Mouse (Mus musculus): Measurements from ENCODE around the gene Gm10428. TPM values are rescaled to one million over a fixed set of nuclear protein-coding genes. Genes with fewer than 3 reads are reported as not detected.
"Not testable (repeated sequence)": the region's sequence is repeated elsewhere in the genome, so short reads cannot be mapped to it uniquely, and the experiment has no call there.

The Gm10428 gene
- polyA plus RNA-seq, 1 experiment: not detected

DNA sequence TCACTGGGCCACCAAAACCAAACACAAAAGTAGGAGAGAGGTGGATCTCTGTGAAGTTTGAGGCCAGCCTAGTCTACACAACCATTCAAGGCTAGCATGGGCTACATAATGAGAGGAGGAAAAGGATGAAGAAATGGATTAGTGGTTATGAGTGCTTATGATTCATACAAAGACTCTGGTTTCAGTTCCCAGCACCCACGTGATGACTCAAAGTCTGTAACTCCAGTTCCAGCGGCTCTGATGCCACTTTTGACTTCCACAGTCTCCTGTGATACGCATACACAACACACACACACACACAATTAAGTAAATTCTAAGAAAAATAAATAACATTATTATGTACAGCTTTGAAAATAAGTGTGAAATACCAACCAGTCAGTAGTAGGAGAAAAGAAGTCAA lies 20.2 kb upstream of the Gm10428 start:
- TF ChIP-seq CTCF (IDR thresholded peaks at IDR 0.05; ENCODE audit: extremely low read depth, insufficient read length, insufficient replicate concordance, low read depth, low read length) (no peak), POLR2A (IDR thresholded peaks at IDR 0.05; ENCODE audit: low read depth, low read length) (no peak)

DNA sequence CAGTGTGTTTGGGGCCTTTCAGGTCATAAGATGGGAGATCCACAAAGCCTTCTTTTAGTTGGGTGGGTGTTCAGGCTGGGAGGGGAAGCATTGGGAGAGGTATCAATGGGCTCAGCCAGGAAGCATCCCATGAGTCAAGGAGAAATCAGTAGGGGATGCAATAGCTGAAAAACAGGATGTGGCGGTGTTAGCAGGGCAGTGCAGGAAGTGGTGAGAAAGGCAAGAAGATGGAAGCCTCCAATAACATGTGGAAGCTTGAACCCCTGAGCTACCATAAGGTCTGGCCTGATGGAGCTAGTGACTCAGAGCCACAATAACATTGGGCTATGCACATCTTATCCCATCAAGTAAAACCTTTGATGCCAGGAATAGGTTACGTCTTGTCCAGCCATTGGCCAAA lies 11.7 kb upstream of the Gm10428 start:
- H3K27ac ChIP-seq (ENCODE audit: insufficient read depth, low read depth, low read length): no peak overlapping the region
- no peaks in the 10 kb centered on the region for H3K27me3 ChIP-seq (ENCODE audit: control insufficient read depth, insufficient read depth, low read length)
- no peak for TF ChIP-seq POLR2A (IDR thresholded peaks at IDR 0.05; ENCODE audit: low read depth, low read length)
- no peak for TF ChIP-seq CTCF (IDR thresholded peaks at IDR 0.05; ENCODE audit: extremely low read depth, insufficient read length, insufficient replicate concordance, low read depth, low read length)
- 87% methylated on average over 2 of the region's 2 CpGs for WGBS
- peaks cover 3% of the 10 kb centered on the region; the same call in 1 of the 2 replicates for H3K4me1 ChIP-seq (ENCODE audit: control insufficient read depth, insufficient read depth, insufficient read length, low read length)
- no peaks in the 10 kb centered on the region for H3K36me3 ChIP-seq (ENCODE audit: control insufficient read depth, insufficient read depth, low read length)
- H3K4me3 ChIP-seq (ENCODE audit: low read depth, low read length): no peak overlapping the region

More for the DNA sequence above, 20.2 kb upstream of the Gm10428 start:
- H3K4me1 ChIP-seq (ENCODE audit: control insufficient read depth, insufficient read depth, insufficient read length, low read length): peaks cover 2% of the 10 kb centered on the region; the same call in 1 of the 2 replicates
- no peak overlapping the region for H3K4me3 ChIP-seq (ENCODE audit: low read depth, low read length)
- H3K36me3 ChIP-seq (ENCODE audit: control insufficient read depth, insufficient read depth, low read length): no peaks in the 10 kb centered on the region
- no peaks in the 10 kb centered on the region for H3K27me3 ChIP-seq (ENCODE audit: control insufficient read depth, insufficient read depth, low read length)
- H3K27ac ChIP-seq (ENCODE audit: insufficient read depth, low read depth, low read length): no peak overlapping the region
- 72% methylated on average over 3 of the region's 3 CpGs for WGBS

GRCm38 (mm10) chr11:62742261-62742957 lies 10.5 kb upstream of the Gm10428 start:
- Histone ChIP-seq H3K4me1 (ENCODE audit: control insufficient read depth, insufficient read depth, insufficient read length, low read length) (peaks cover 6% of the 10 kb centered on the region; the same call in 1 of the 2 replicates), H3K4me3 (ENCODE audit: low read depth, low read length) (no peak overlapping the region), H3K27ac (ENCODE audit: insufficient read depth, low read depth, low read length) (no peak overlapping the region), H3K36me3 (ENCODE audit: control insufficient read depth, insufficient read depth, low read length) (no peaks in the 10 kb centered on the region), H3K27me3 (ENCODE audit: control insufficient read depth, insufficient read depth, low read length) (no peaks in the 10 kb centered on the region)
- 76% methylated on average over 10 of the region's 10 CpGs for WGBS
- TF ChIP-seq CTCF (IDR thresholded peaks at IDR 0.05; ENCODE audit: extremely low read depth, insufficient read length, insufficient replicate concordance, low read depth, low read length) (no peak), POLR2A (IDR thresholded peaks at IDR 0.05; ENCODE audit: low read depth, low read length) (no peak)

DNA sequence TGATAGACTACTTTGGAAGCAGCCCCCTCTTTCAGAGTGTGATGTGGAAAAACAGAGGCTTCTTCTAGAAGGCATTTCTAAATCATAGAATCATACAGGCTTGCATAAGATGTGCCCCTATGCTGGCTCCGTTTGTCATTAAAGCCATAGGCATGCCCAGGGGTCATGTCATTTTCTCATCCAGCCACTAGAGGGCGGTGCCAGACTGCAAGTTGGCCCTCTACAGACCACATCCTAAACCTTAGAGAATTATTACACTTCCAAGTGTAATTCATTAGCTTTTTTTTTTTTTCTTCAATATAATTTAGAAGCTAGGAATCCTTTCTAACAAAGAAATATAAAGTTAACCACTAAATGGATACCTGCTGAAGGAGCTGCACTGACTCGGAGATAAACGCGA lies 8.8 kb upstream of the Gm10428 start:
- no peak overlapping the region for H3K4me3 ChIP-seq (ENCODE audit: low read depth, low read length)
- H3K27me3 ChIP-seq (ENCODE audit: control insufficient read depth, insufficient read depth, low read length): no peaks in the 10 kb centered on the region
- H3K27ac ChIP-seq (ENCODE audit: insufficient read depth, low read depth, low read length): no peak overlapping the region
- WGBS: 49% methylated on average over 5 of the region's 5 CpGs
- no peaks in the 10 kb centered on the region for H3K36me3 ChIP-seq (ENCODE audit: control insufficient read depth, insufficient read depth, low read length)
- H3K4me1 ChIP-seq (ENCODE audit: control insufficient read depth, insufficient read depth, insufficient read length, low read length): peaks cover 6% of the 10 kb centered on the region; the same call in 1 of the 2 replicates
- peak; percentile 87; the same call in 1 of the 2 replicates for TF ChIP-seq CTCF (IDR thresholded peaks at IDR 0.05; ENCODE audit: extremely low read depth, insufficient read length, insufficient replicate concordance, low read depth, low read length)
- no peak for TF ChIP-seq POLR2A (IDR thresholded peaks at IDR 0.05; ENCODE audit: low read depth, low read length)

- WGBS: 5% methylated on average over 27 of the region's 27 CpGs
- Histone ChIP-seq H3K27ac (ENCODE audit: insufficient read depth, low read depth, low read length) (no peak overlapping the region), H3K36me3 (ENCODE audit: control insufficient read depth, insufficient read depth, low read length) (no peaks in the 10 kb centered on the region), H3K27me3 (ENCODE audit: control insufficient read depth, insufficient read depth, low read length) (no peaks in the 10 kb centered on the region), H3K4me1 (ENCODE audit: control insufficient read depth, insufficient read depth, insufficient read length, low read length) (peaks cover 6% of the 10 kb centered on the region; the same call in 1 of the 2 replicates), H3K4me3 (ENCODE audit: low read depth, low read length) (peak overlapping the region; percentile 40)
- TF ChIP-seq CTCF (IDR thresholded peaks at IDR 0.05; ENCODE audit: extremely low read depth, insufficient read length, insufficient replicate concordance, low read depth, low read length): no peak
- TF ChIP-seq POLR2A (IDR thresholded peaks at IDR 0.05; ENCODE audit: low read depth, low read length): no peak
Measured at GRCm38 (mm10) chr11:62746001-62746533, 6.8 kb upstream of the Gm10428 start.

DNA sequence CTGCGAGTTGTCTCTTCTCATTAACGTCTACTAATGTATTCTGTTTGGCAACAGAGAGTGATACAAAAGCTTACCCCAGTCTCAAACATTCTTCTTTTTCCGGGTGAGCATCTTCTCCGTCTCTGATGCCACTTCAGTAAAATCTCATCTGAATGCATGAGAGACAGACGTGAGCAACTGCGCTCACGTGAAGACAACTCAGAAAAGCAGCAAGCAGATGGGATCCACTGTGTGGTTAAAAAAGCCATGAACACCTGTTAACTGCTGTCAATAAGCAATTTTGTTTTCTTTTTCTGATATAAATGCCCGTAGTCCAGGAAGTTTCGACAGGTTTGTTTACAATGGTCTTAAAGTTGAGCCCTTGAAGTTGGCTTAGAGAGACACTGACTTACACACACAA lies 5.7 kb upstream of the Gm10428 start:
- Histone ChIP-seq H3K4me3 (ENCODE audit: low read depth, low read length) (no peak overlapping the region), H3K27me3 (ENCODE audit: control insufficient read depth, insufficient read depth, low read length) (no peaks in the 10 kb centered on the region), H3K27ac (ENCODE audit: insufficient read depth, low read depth, low read length) (no peak overlapping the region), H3K36me3 (ENCODE audit: control insufficient read depth, insufficient read depth, low read length) (no peaks in the 10 kb centered on the region), H3K4me1 (ENCODE audit: control insufficient read depth, insufficient read depth, insufficient read length, low read length) (peaks cover 6% of the 10 kb centered on the region; the same call in 1 of the 2 replicates)
- no peak for TF ChIP-seq POLR2A (IDR thresholded peaks at IDR 0.05; ENCODE audit: low read depth, low read length)
- no peak for TF ChIP-seq CTCF (IDR thresholded peaks at IDR 0.05; ENCODE audit: extremely low read depth, insufficient read length, insufficient replicate concordance, low read depth, low read length)
- WGBS: 73% methylated on average over 9 of the region's 9 CpGs

- Histone ChIP-seq H3K36me3 (ENCODE audit: control insufficient read depth, insufficient read depth, low read length) (no peaks in the 10 kb centered on the region), H3K4me1 (ENCODE audit: control insufficient read depth, insufficient read depth, insufficient read length, low read length) (peaks cover 6% of the 10 kb centered on the region; the same call in 1 of the 2 replicates), H3K27ac (ENCODE audit: insufficient read depth, low read depth, low read length) (no peak overlapping the region), H3K4me3 (ENCODE audit: low read depth, low read length) (no peak overlapping the region), H3K27me3 (ENCODE audit: control insufficient read depth, insufficient read depth, low read length) (no peaks in the 10 kb centered on the region)
- no peak for TF ChIP-seq CTCF (IDR thresholded peaks at IDR 0.05; ENCODE audit: extremely low read depth, insufficient read length, insufficient replicate concordance, low read depth, low read length)
- no peak for TF ChIP-seq POLR2A (IDR thresholded peaks at IDR 0.05; ENCODE audit: low read depth, low read length)
- WGBS: 84% methylated on average over 4 of the region's 4 CpGs
Measured at GRCm38 (mm10) chr11:62748062-62748461, 4.8 kb upstream of the Gm10428 start.

DNA sequence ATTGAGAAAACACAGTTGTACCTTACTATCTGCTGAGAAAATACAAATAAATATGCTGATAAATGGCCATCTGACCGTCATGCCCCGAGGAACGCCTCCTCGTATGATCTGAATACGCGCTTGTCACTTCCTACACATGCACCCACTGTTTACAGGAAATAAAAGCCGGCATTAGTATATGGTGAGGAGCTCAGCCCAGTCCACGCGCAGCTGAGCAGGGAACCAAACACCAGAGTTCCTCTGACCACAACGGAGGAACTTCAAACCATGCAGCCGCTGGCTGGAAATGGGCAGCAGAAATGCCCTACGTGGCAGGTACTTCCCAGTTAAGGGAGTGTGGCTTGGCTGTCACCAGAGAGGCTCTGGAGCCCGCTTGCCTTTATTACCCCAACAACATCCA lies 3.5 kb upstream of the Gm10428 start:
- WGBS: 75% methylated on average over 13 of the region's 13 CpGs
- not testable (repeated sequence) for H3K4me3 ChIP-seq (ENCODE audit: low read depth, low read length); H3K36me3 ChIP-seq (ENCODE audit: control insufficient read depth, insufficient read depth, low read length); H3K4me1 ChIP-seq (ENCODE audit: control insufficient read depth, insufficient read depth, insufficient read length, low read length); H3K27me3 ChIP-seq (ENCODE audit: control insufficient read depth, insufficient read depth, low read length); H3K27ac ChIP-seq (ENCODE audit: insufficient read depth, low read depth, low read length)
